Mouse (Mus musculus) myocyte (in vitro differentiated cells): ENCODE measurements at regions not wholly inside any gene's neighbourhood (a gene's known extent, or its start where the extent isn't known, plus 50 kb on each side); places are given as distances from the start of the nearest gene placed in this dataset.
"Not testable (repeated sequence)": the region's sequence is repeated elsewhere in the genome, so short reads cannot be mapped to it uniquely, and the experiment has no call there.

Source experiments
- H3K27me3 ChIP-seq: one replicate; pipeline ENCODE4 v1.6.1; 2011; ENCODE audit not compliant: control insufficient read depth, insufficient read depth, insufficient read length
- H3K36me3 ChIP-seq: one replicate; pipeline ENCODE4 v1.6.1; 2011; ENCODE audit not compliant: control insufficient read depth, insufficient read depth
- H3K4me2 ChIP-seq: one replicate; pipeline ENCODE4 v1.6.1; 2011; ENCODE audit warnings: low read depth, control low read depth
- H3K4me3 ChIP-seq: one replicate; pipeline ENCODE4 v1.5.1; 2011; ENCODE audit warnings: mild to moderate bottlenecking, control low read depth, moderate library complexity
- H3K79me2 ChIP-seq: one replicate; pipeline ENCODE4 v1.6.1; 2011; ENCODE audit not compliant: control insufficient read depth, insufficient read depth
- H3ac ChIP-seq: one replicate; pipeline ENCODE4 v1.6.1; 2011; ENCODE audit not compliant: control insufficient read depth, insufficient read length
- CEBPB ChIP-seq: IDR thresholded peaks from 2 replicates; pipeline ENCODE4 v1.6.1; 2011; ENCODE audit warnings: mild to moderate bottlenecking, moderate library complexity; ENCODE audit not compliant: poor library complexity, insufficient read depth, severe bottlenecking
- E2F4 ChIP-seq: IDR thresholded peaks from one replicate; pipeline ENCODE4 v1.6.1; 2011; ENCODE audit warnings: mild to moderate bottlenecking, control low read depth, moderate library complexity; ENCODE audit not compliant: insufficient read depth
- MAX ChIP-seq: IDR thresholded peaks from one replicate; pipeline ENCODE4 v1.6.1; 2011; ENCODE audit warnings: low read depth, mild to moderate bottlenecking, control low read depth
- MYOD1 ChIP-seq, 3 experiments: IDR thresholded peaks; one replicate each; pipeline ENCODE4 v1.6.1; 2011; ENCODE audit warnings: control low read depth in 2 of 3, low read depth in 2 of 3, mild to moderate bottlenecking in 2 of 3, moderate library complexity in 1 of 3; ENCODE audit not compliant: insufficient read length in 2 of 3, control insufficient read depth in 1 of 3
- MYOG ChIP-seq, 3 experiments: IDR thresholded peaks; one replicate each; pipeline ENCODE4 v1.6.1; 2011; ENCODE audit warnings: control low read depth in 2 of 3, low read depth in 2 of 3, mild to moderate bottlenecking in 2 of 3; ENCODE audit not compliant: insufficient read length in 2 of 3, control insufficient read depth in 1 of 3, insufficient read depth in 1 of 3
- POLR2A ChIP-seq: IDR thresholded peaks from one replicate; pipeline ENCODE4 v1.6.1; 2011; ENCODE audit warnings: low read depth, mild to moderate bottlenecking, control low read depth, moderate library complexity; ENCODE audit not compliant: insufficient read length
- POLR2AphosphoS2 ChIP-seq: IDR thresholded peaks from one replicate; pipeline ENCODE4 v1.6.1; 2011; ENCODE audit warnings: low read depth, control low read depth; ENCODE audit not compliant: insufficient read length
- REST ChIP-seq: IDR thresholded peaks from one replicate; pipeline ENCODE4 v1.6.1; 2011; ENCODE audit warnings: mild to moderate bottlenecking, control low read depth, moderate library complexity; ENCODE audit not compliant: insufficient read depth, insufficient read length
- SRF ChIP-seq: IDR thresholded peaks from one replicate; pipeline ENCODE4 v1.6.1; 2011; ENCODE audit warnings: low read depth; ENCODE audit not compliant: control insufficient read depth, insufficient read length
- TCF12 ChIP-seq: IDR thresholded peaks from one replicate; pipeline ENCODE4 v1.6.1; 2011; ENCODE audit warnings: mild to moderate bottlenecking, control low read depth; ENCODE audit not compliant: poor library complexity, insufficient read depth, severe bottlenecking
- TCF3 ChIP-seq: IDR thresholded peaks from one replicate; pipeline ENCODE4 v1.6.1; 2011; ENCODE audit warnings: low read depth, control low read depth; ENCODE audit not compliant: insufficient read length
- USF1 ChIP-seq: IDR thresholded peaks from one replicate; pipeline ENCODE4 v1.6.1; 2011; ENCODE audit warnings: low read depth, mild to moderate bottlenecking, control low read depth, moderate library complexity

- H3K4me3 ChIP-seq, result no peak overlapping the region
- no peak overlapping the region for H3ac ChIP-seq
- H3K4me2 ChIP-seq, result no peak overlapping the region
- no peaks in the 10 kb centered on the region for H3K36me3 ChIP-seq
- TF ChIP-seq USF1 (no peak), E2F4 (no peak), CEBPB (no peak), MAX (no peak), POLR2AphosphoS2 (no peak), POLR2A (no peak), SRF (no peak), MYOD1 (IDR thresholded peaks at IDR 0.05; ENCODE audit: control insufficient read depth in 1 of 3, insufficient read length in 2 of 3, low read depth in 2 of 3) (no peak), REST (no peak), TCF3 (no peak)
- H3K27me3 ChIP-seq, result no peaks in the 10 kb centered on the region
- H3K79me2 ChIP-seq, result no peaks in the 10 kb centered on the region
Observed at GRCm38 (mm10) chr13:83750437-83750836, 246.6 kb downstream of the Mef2c start.

- TF ChIP-seq MYOD1 (IDR thresholded peaks at IDR 0.05; ENCODE audit: control insufficient read depth in 1 of 3, insufficient read length in 2 of 3, low read depth in 2 of 3) (no peak), POLR2AphosphoS2 (no peak), USF1 (no peak), TCF3 (no peak)
- no peak overlapping the region for H3ac ChIP-seq
- H3K27me3 ChIP-seq, result no peaks in the 10 kb centered on the region
- H3K36me3 ChIP-seq, result no peaks in the 10 kb centered on the region
- H3K79me2 ChIP-seq, result no peaks in the 10 kb centered on the region
- no peak overlapping the region for H3K4me2 ChIP-seq
- no peak overlapping the region for H3K4me3 ChIP-seq
Observed at GRCm38 (mm10) chr13:83760387-83761170, 256.7 kb downstream of the Mef2c start.

- TF ChIP-seq E2F4, result no peak
- TF ChIP-seq MYOD1 (IDR thresholded peaks at IDR 0.05; ENCODE audit: control insufficient read depth in 1 of 3, insufficient read length in 2 of 3, low read depth in 2 of 3), result no peak
- TF ChIP-seq TCF3, result no peak
- no peak for TF ChIP-seq USF1
- no peak for TF ChIP-seq MAX
- TF ChIP-seq MYOG (IDR thresholded peaks at IDR 0.05; ENCODE audit: control insufficient read depth in 1 of 3, insufficient read depth in 1 of 3, insufficient read length in 2 of 3, low read depth in 2 of 3), result no peak
- no peak for TF ChIP-seq CEBPB
- TF ChIP-seq SRF, result no peak
- Histone ChIP-seq H3K36me3 (no peaks in the 10 kb centered on the region), H3ac (no peak overlapping the region), H3K4me2 (no peak overlapping the region), H3K79me2 (no peaks in the 10 kb centered on the region), H3K4me3 (no peak overlapping the region), H3K27me3 (no peaks in the 10 kb centered on the region)
Observed at GRCm38 (mm10) chr13:83762484-83762883, 258.6 kb downstream of the Mef2c start.

- not testable (repeated sequence) for H3K4me2 ChIP-seq, H3K27me3 ChIP-seq, H3K79me2 ChIP-seq, H3ac ChIP-seq, H3K4me3 ChIP-seq, H3K36me3 ChIP-seq
Observed at GRCm38 (mm10) chr13:83763288-83763687, 259.5 kb downstream of the Mef2c start.

GRCm38 (mm10) chr13:83785643-83786042 lies 281.8 kb downstream of the Mef2c start:
- H3K79me2 ChIP-seq, result no peaks in the 10 kb centered on the region
- H3K4me2 ChIP-seq, result no peak overlapping the region
- H3K4me3 ChIP-seq, result no peak overlapping the region
- no peak overlapping the region for H3ac ChIP-seq
- H3K36me3 ChIP-seq, result no peaks in the 10 kb centered on the region
- H3K27me3 ChIP-seq, result no peaks in the 10 kb centered on the region
- TF ChIP-seq MAX (no peak), TCF3 (no peak), MYOG (IDR thresholded peaks at IDR 0.05; ENCODE audit: control insufficient read depth in 1 of 3, insufficient read depth in 1 of 3, insufficient read length in 2 of 3, low read depth in 2 of 3) (no peak), USF1 (no peak), MYOD1 (IDR thresholded peaks at IDR 0.05; ENCODE audit: control insufficient read depth in 1 of 3, insufficient read length in 2 of 3, low read depth in 2 of 3) (no peak), CEBPB (no peak), POLR2A (no peak), SRF (no peak), POLR2AphosphoS2 (no peak), TCF12 (no peak), REST (no peak), E2F4 (no peak)
